Mouse (Mus musculus) liver, adult 2 months (tissue): ENCODE data around the gene Smurf2. TPM values are rescaled to one million over a fixed set of nuclear protein-coding genes. Genes with fewer than 3 reads are reported as not detected.

Experiments
- DNase-seq: peaks from one replicate; pipeline ENCODE4 v3.0.0-alpha.2; 2011; ENCODE audit warnings: low read depth, low spot score; ENCODE audit errors: extremely low read depth
- H3K27ac ChIP-seq: fragments of 200-500 bp; replicated peaks from 2 replicates; pipeline ENCODE4 v1.5.1; 2012; ENCODE audit warnings: low read depth, mild to moderate bottlenecking, control low read depth, inconsistent platforms, low read length; ENCODE audit not compliant: insufficient read depth
- H3K27me3 ChIP-seq: fragments of 200-500 bp; 2 replicates; pipeline ENCODE4 v1.6.1; 2012; ENCODE audit warnings: mild to moderate bottlenecking, moderate library complexity, low read length, inconsistent platforms; ENCODE audit not compliant: control insufficient read depth, insufficient read depth
- H3K36me3 ChIP-seq: fragments of 200-500 bp; 2 replicates; pipeline ENCODE4 v1.6.1; 2012; ENCODE audit warnings: low read length, inconsistent platforms; ENCODE audit not compliant: control insufficient read depth, insufficient read depth
- H3K4me1 ChIP-seq: fragments of 200-500 bp; 2 replicates; pipeline ENCODE4 v1.6.1; 2011; ENCODE audit warnings: low read length; ENCODE audit not compliant: control insufficient read depth, insufficient read depth
- H3K4me3 ChIP-seq: fragments of 200-500 bp; 2 replicates; pipeline ENCODE4 v1.5.1; 2011; ENCODE audit warnings: low read depth, mild to moderate bottlenecking, control low read depth, low read length, moderate library complexity; ENCODE audit not compliant: insufficient read depth
- H3K79me2 ChIP-seq: fragments of 200-500 bp; 2 replicates; pipeline ENCODE4 v1.6.1; 2012; ENCODE audit warnings: inconsistent platforms, mild to moderate bottlenecking, low read length, moderate library complexity; ENCODE audit not compliant: control insufficient read depth, insufficient read depth
- H3K9ac ChIP-seq: fragments of 200-500 bp; 2 replicates; pipeline ENCODE4 v1.6.1; 2012; ENCODE audit warnings: low read depth, mild to moderate bottlenecking, control low read depth, inconsistent platforms, low read length
- CTCF ChIP-seq: fragments of 200-500 bp; IDR thresholded peaks from 2 replicates; pipeline ENCODE4 v1.5.1; 2011; ENCODE audit warnings: low read depth, low read length, control low read depth
- POLR2A ChIP-seq: fragments of 200-500 bp; IDR thresholded peaks from 2 replicates; pipeline ENCODE4 v1.6.1; 2011; ENCODE audit warnings: low read length, control low read depth; ENCODE audit not compliant: insufficient read depth; ENCODE audit errors: extremely low read depth
- WGBS: fragments of 180-500 bp; shearing (Covaris S2); methylation state at CpG from one replicate; pipeline ENCODE4 v1.1.7; 2018; 5-methylcytosine and 5-hydroxymethylcytosine counted together
- polyA plus RNA-seq: library from polyadenylated mRNA; depleted of rRNA; stranded (reverse); fragments of >200 nt; gene quantifications from 2 replicates; pipeline ENCODE4 v1.2.3, GENCODE M21; 2012
- total RNA-seq: library from RNA; depleted of rRNA; stranded (reverse); fragments of >200 nt; gene quantifications from 2 replicates; pipeline ENCODE4 v1.2.3, GENCODE M21; 2014

Gene Smurf2
- total and polyA plus RNA-seq, 2 experiments: 7.2 to 29.9 TPM

DNA sequence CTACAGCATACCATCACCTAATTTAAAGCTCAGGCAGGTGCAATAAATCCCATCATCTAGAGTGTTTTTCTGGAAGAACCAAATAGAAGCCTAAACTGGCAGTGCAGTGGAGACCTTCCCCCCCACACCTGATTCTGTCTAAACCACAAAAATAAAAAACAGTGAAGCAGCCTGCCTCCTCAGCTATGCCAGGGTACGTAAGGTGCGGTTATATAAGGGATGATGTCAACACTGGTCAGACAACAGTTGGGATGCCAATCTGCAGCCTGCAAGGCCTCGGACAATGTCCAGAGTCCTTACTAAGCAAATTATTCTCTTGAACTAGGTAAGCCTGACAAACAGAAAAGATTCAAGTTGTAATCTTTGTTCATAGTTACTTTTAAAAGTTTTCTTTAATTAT lies 78.5 kb downstream of the Smurf2 start:
- no peak overlapping the region for H3K9ac ChIP-seq
- peaks cover 9% of the 10 kb centered on the region; the same call in 1 of the 2 replicates for H3K79me2 ChIP-seq
- H3K27ac ChIP-seq: peak overlapping the region; percentile 87
- H3K4me3 ChIP-seq: no peak overlapping the region
- no peaks in the 10 kb centered on the region for H3K27me3 ChIP-seq
- 26% methylated on average over 3 of the region's 3 CpGs for WGBS
- TF ChIP-seq CTCF: no peak
- TF ChIP-seq POLR2A: no peak
- peaks cover 50% of the 10 kb centered on the region for H3K36me3 ChIP-seq
- DNase-seq: peak; percentile 93
- H3K4me1 ChIP-seq: peaks cover 9% of the 10 kb centered on the region; the same call in 1 of the 2 replicates

- Histone ChIP-seq H3K9ac (no peak overlapping the region), H3K27me3 (no peaks in the 10 kb centered on the region), H3K27ac (no peak overlapping the region), H3K36me3 (peaks cover 65% of the 10 kb centered on the region), H3K4me3 (no peak overlapping the region), H3K79me2 (no peaks in the 10 kb centered on the region), H3K4me1 (no peaks in the 10 kb centered on the region)
- no peak for DNase-seq
- TF ChIP-seq POLR2A (no peak), CTCF (no peak)
- WGBS: 92% methylated on average over 7 of the region's 7 CpGs
Measured at GRCm38 (mm10) chr11:106828079-106828478, 92.4 kb downstream of the Smurf2 start.

DNA sequence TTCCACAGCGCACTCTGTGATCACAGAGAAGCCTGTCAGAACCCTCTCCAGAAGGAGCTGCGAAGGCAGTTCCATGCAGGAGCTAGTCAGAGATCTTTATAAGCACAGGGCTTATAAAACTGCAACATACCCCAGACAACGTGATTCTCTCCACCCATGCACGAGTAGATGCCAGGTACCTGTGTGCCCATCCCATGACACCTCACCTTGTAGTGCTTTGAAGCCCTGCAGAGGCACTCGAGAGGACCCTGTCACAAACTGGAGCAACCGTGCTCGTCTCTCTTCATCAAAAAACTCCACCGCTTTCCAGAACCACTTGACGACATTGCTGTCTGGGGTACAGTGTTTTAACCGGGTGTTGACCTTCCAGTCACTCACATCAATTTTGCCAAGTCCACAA lies 96.1 kb downstream of the Smurf2 start:
- Histone ChIP-seq H3K27me3 (no peaks in the 10 kb centered on the region), H3K79me2 (no peaks in the 10 kb centered on the region), H3K4me3 (no peak overlapping the region), H3K4me1 (0 out of 2 replicates have a peak, but pooled peaks cover under 1% of the 10 kb centered on the region), H3K27ac (no peak overlapping the region), H3K36me3 (peaks cover 54% of the 10 kb centered on the region), H3K9ac (no peak overlapping the region)
- TF ChIP-seq POLR2A: no peak
- TF ChIP-seq CTCF: no peak
- 74% methylated on average over 10 of the region's 10 CpGs for WGBS
- DNase-seq: no peak

- Histone ChIP-seq H3K27ac (no peak overlapping the region), H3K4me3 (no peak overlapping the region), H3K27me3 (no peaks in the 10 kb centered on the region), H3K79me2 (no peaks in the 10 kb centered on the region), H3K36me3 (peaks cover 50% of the 10 kb centered on the region), H3K4me1 (peaks cover 5% of the 10 kb centered on the region; the same call in 1 of the 2 replicates), H3K9ac (no peak overlapping the region)
- DNase-seq: no peak
- no peak for TF ChIP-seq CTCF
- no peak for TF ChIP-seq POLR2A
- WGBS: 97% methylated on average over 8 of the region's 8 CpGs
Measured at GRCm38 (mm10) chr11:106823741-106824140, 96.8 kb downstream of the Smurf2 start.

GRCm38 (mm10) chr11:106822911-106823310 lies 97.6 kb downstream of the Smurf2 start:
- WGBS: 89% methylated on average over 5 of the region's 5 CpGs
- H3K36me3 ChIP-seq: peaks cover 49% of the 10 kb centered on the region
- TF ChIP-seq CTCF (no peak), POLR2A (no peak)

GRCm38 (mm10) chr11:106822491-106822890 lies 98.0 kb downstream of the Smurf2 start:
- DNase-seq: no peak
- 90% methylated on average over 8 of the region's 8 CpGs for WGBS

More at GRCm38 (mm10) chr11:106822911-106823310, 97.6 kb downstream of the Smurf2 start:
- Histone ChIP-seq H3K4me1 (peaks cover 5% of the 10 kb centered on the region; the same call in 1 of the 2 replicates), H3K79me2 (no peaks in the 10 kb centered on the region), H3K9ac (no peak overlapping the region), H3K4me3 (no peak overlapping the region), H3K27me3 (no peaks in the 10 kb centered on the region), H3K27ac (no peak overlapping the region)
- no peak for DNase-seq

More at GRCm38 (mm10) chr11:106822491-106822890, 98.0 kb downstream of the Smurf2 start:
- Histone ChIP-seq H3K4me3 (no peak overlapping the region), H3K9ac (no peak overlapping the region), H3K36me3 (peaks cover 51% of the 10 kb centered on the region), H3K4me1 (peaks cover 5% of the 10 kb centered on the region; the same call in 1 of the 2 replicates), H3K79me2 (no peaks in the 10 kb centered on the region), H3K27me3 (no peaks in the 10 kb centered on the region), H3K27ac (no peak overlapping the region)
- TF ChIP-seq CTCF (no peak), POLR2A (no peak)
